Mouse (Mus musculus) embryonic facial prominence, embryonic 12.5 days (tissue): ENCODE results near the gene Pramel5. TPM values are rescaled to one million over a fixed set of nuclear protein-coding genes. Genes with fewer than 3 reads are reported as not detected.
"Not testable (repeated sequence)": the region's sequence is repeated elsewhere in the genome, so short reads cannot be mapped to it uniquely, and the experiment has no call there.

Experiments
- ATAC-seq: fragments of 200-750 bp; cut with Nextera tagmentation; 2 replicates; pipeline ENCODE4 v1.8.0; 2017; ENCODE audit not compliant: insufficient number of reproducible peaks, insufficient read depth, low FRiP score, low TSS enrichment
- H3K27ac ChIP-seq: fragments of 300-500 bp; sonication (generic); 2 replicates; pipeline ENCODE4 v1.5.1; 2016; ENCODE audit warnings: mild to moderate bottlenecking
- H3K27me3 ChIP-seq: fragments of 300-500 bp; sonication (generic); 2 replicates; pipeline ENCODE4 v1.6.1; 2016; ENCODE audit warnings: mild to moderate bottlenecking, moderate library complexity
- H3K36me3 ChIP-seq: fragments of 300-500 bp; sonication (generic); 2 replicates; pipeline ENCODE4 v1.6.1; 2016; ENCODE audit warnings: mild to moderate bottlenecking
- H3K4me1 ChIP-seq: fragments of 300-500 bp; sonication (generic); 2 replicates; pipeline ENCODE4 v1.6.1; 2016
- H3K4me2 ChIP-seq: fragments of 300-500 bp; sonication (generic); replicated peaks from 2 replicates; pipeline ENCODE4 v1.6.1; 2016; ENCODE audit warnings: mild to moderate bottlenecking, moderate library complexity
- H3K4me3 ChIP-seq: fragments of 300-500 bp; sonication (generic); 2 replicates; pipeline ENCODE4 v1.5.1; 2016; ENCODE audit warnings: mild to moderate bottlenecking
- H3K9ac ChIP-seq: fragments of 300-500 bp; sonication (generic); 2 replicates; pipeline ENCODE4 v1.6.1; 2016; ENCODE audit warnings: mild to moderate bottlenecking, moderate library complexity
- H3K9me3 ChIP-seq: fragments of 300-500 bp; sonication (generic); 2 replicates; pipeline ENCODE4 v1.6.1; 2016; ENCODE audit warnings: mild to moderate bottlenecking, moderate library complexity
- WGBS: fragments of 180-500 bp; shearing (Covaris S2); methylation state at CpG from one replicate; pipeline ENCODE4 v1.1.7; 2016; 5-methylcytosine and 5-hydroxymethylcytosine counted together
- polyA plus RNA-seq: library from polyadenylated mRNA; unstranded; fragments of >200 nt; fragmentation: Nextera tagmentation; extraction: Ambion mirVana; gene quantifications from 2 replicates; pipeline ENCODE4 v1.2.1, GENCODE M21; 2016

The Pramel5 gene
- polyA plus RNA-seq, result not detected in 2 replicates

DNA sequence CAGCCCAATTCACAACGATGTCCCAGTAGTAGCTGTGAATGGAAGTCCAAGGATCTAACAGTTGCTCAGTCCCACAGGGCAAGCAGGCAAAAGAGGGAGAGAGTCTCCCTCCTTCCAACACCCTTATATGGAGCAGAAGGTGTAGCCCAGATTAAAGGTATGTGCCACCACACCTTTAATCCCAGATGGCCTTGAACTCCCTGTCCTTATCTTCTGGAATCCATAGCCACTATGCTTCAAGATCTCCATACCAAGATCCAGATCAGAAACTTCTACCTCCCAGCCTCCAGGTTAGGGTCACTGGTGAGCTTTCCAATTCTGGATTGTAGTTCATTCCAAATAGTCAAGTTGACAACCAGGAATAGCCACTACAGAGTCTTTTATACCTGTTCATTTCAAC, at the start of gene Pramel5:
TSS of gene Pramel5 (minus strand) at position 101 of the 400 bp plus-strand sequence.
- WGBS, result 72% methylated on average over 1 of the region's 1 CpGs
- not testable (repeated sequence) for H3K4me3 ChIP-seq, ATAC-seq, H3K27ac ChIP-seq, H3K36me3 ChIP-seq, H3K4me2 ChIP-seq, H3K9ac ChIP-seq, H3K9me3 ChIP-seq, H3K4me1 ChIP-seq, H3K27me3 ChIP-seq

DNA sequence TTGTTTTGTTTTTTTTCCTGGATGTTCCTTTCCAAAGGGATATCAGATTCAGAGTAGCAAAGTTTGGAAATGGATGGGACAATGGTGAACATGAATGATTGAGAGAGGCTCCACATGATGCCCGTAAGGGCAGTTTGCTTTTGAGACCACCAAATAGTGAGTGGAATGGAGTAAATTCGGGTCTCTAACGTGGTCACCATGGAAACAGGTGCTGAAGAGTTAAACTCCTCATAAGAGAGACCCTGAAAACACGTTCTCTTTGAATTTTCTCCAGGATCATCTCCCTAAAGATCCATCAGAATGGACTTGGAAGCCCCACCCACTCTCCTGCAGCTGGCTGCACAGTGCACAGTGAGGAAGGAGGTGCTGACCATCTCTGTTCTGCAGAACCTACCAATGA, 49.7 kb upstream of the Pramel5 start, which contains the start of gene Gm13128:
TSS of gene Gm13128 (plus strand) at position 301 of the 400 bp plus-strand sequence.
- not testable (repeated sequence) for H3K27ac ChIP-seq, ATAC-seq, H3K4me2 ChIP-seq, H3K9me3 ChIP-seq, H3K4me1 ChIP-seq, H3K27me3 ChIP-seq, H3K36me3 ChIP-seq, H3K4me3 ChIP-seq, H3K9ac ChIP-seq
- WGBS, result 70% methylated on average over 4 of the region's 4 CpGs

DNA sequence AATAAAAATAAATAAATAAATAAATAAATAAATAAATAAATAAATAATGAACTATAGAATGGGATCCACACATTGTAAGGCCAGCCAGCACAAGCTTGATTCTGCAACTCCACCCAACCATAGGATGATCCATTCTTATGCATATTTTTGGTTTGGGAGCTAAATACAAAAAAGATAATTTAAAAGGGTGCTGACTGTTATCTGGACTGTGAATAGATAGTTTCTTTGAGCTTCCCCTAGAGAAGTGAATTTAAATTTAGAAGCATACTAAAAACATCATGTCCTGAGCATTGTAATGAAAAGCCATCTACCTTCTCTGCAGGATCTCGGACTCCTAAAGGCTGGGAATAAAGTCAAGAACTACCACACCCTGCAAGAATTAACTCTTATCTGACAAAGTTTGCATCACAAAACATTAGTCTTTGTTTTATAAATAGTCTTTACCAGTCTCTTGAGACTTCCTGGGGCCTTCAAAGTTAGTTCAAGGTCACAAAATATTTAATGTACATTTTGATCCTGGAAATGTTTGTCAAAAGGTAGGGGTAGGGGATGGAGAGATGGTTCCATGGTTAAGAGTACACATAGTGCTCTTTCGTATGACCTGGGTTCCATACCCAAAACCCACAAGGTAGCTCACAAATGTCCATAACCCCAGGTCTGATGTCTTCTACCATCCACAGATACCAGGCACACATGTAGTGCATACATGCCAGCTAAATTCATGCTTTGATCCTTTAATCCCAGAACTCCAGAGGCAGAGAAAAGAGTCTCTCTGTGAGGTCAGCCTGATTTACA, 32.6 kb upstream of the Pramel5 start:
- not testable (repeated sequence) for H3K9ac ChIP-seq, ATAC-seq, H3K36me3 ChIP-seq, H3K27ac ChIP-seq, H3K4me2 ChIP-seq, H3K4me3 ChIP-seq, H3K4me1 ChIP-seq, H3K9me3 ChIP-seq, H3K27me3 ChIP-seq
- WGBS, result 81% methylated on average over 2 of the region's 2 CpGs

DNA sequence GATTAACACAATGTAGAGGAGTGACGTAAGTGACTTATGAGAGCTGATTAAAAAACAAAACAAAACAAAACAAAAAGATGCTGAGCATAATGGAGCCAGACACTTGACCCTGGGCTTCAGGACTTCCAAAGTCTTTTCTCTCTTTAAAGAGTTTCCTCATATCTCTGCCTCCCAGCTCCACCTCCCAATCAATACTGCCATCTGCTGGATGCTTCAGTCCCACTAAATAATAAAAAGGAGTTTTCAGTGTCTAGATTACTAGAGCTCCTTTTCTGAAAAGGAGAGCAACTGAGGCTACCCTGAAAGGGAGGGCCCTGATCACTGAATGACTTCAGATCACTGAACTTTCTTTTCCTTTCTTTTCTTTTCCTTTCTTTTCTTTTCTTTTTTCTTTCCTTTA, 19.1 kb upstream of the Pramel5 start:
- not testable (repeated sequence) for ATAC-seq
- 55% methylated on average over 1 of the region's 1 CpGs for WGBS

DNA sequence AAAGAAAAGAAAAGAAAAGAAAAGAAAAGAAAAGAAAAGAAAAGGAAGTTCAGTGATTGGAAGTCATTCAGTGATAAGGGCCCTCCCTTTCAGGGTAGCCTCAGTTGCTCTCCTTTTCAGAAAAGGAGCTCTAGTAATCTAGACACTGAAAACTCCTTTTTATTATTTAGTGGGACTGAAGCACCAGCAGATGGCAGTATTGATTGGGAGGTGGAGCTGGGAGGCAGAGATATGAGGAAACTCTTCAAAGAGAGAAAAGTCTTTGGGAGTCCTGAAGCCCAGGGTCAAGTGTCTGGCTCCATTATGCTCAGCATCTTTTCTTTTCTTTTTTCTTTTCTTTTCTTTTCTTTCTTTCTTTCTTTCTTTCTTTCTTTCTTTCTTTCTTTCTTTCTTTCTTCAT, 25.5 kb downstream of the Pramel5 start:
- H3K27ac ChIP-seq, ATAC-seq, H3K27me3 ChIP-seq, H3K4me2 ChIP-seq, H3K9me3 ChIP-seq, H3K36me3 ChIP-seq, H3K4me3 ChIP-seq, H3K4me1 ChIP-seq, H3K9ac ChIP-seq: not testable (repeated sequence)

More for the DNA sequence above, 19.1 kb upstream of the Pramel5 start:
- not testable (repeated sequence) for H3K36me3 ChIP-seq, H3K27me3 ChIP-seq, H3K9me3 ChIP-seq, H3K27ac ChIP-seq, H3K4me1 ChIP-seq, H3K9ac ChIP-seq, H3K4me2 ChIP-seq, H3K4me3 ChIP-seq

Other genes with a start within 250 kb of the Pramel5 start
- not detected in 2 replicates for gene Pramel4, start 221.4 kb downstream of the Pramel5 start, polyA plus RNA-seq
- not detected in 2 replicates for gene Gm13102, start 174.0 kb downstream of the Pramel5 start, polyA plus RNA-seq
- not detected in 2 replicates for gene Oog3, start 117.8 kb downstream of the Pramel5 start, polyA plus RNA-seq
- not detected in 2 replicates for gene Oog2, start 89.8 kb downstream of the Pramel5 start, polyA plus RNA-seq
- gene C87977, start 67.2 kb downstream of the Pramel5 start, polyA plus RNA-seq, result not detected in 2 replicates
- not detected in 2 replicates for gene Gm13128, start 49.8 kb upstream of the Pramel5 start, polyA plus RNA-seq
- not detected in 2 replicates for gene Gm13119, start 77.5 kb upstream of the Pramel5 start, polyA plus RNA-seq
- gene Pramef20, start 97.4 kb upstream of the Pramel5 start, polyA plus RNA-seq, result not detected in 2 replicates
- gene Pramef12, start 128.0 kb upstream of the Pramel5 start, polyA plus RNA-seq, result 0.14 TPM in 1 of 2 replicates, not detected in the other
- gene 1700012P22Rik, start 158.3 kb upstream of the Pramel5 start, polyA plus RNA-seq, result not detected in 2 replicates
- gene Gm9944, start 172.8 kb upstream of the Pramel5 start, polyA plus RNA-seq, result not detected in 2 replicates
- not detected in 2 replicates for gene Aadacl3, start 183.3 kb upstream of the Pramel5 start, polyA plus RNA-seq
- gene 9430007A20Rik, start 239.3 kb upstream of the Pramel5 start, polyA plus RNA-seq, result not detected in 2 replicates